Mouse (Mus musculus) olfactory bulb, adult 2 months (tissue): Measurements from ENCODE around the gene Eif4a2.

Experiments used
- CTCF ChIP-seq: fragments of 200-500 bp; IDR thresholded peaks from 2 replicates; pipeline ENCODE4 v1.5.1; 2012; ENCODE audit warnings: low read depth, mild to moderate bottlenecking, low read length, moderate library complexity; ENCODE audit not compliant: insufficient read depth
- POLR2A ChIP-seq: fragments of 200-500 bp; IDR thresholded peaks from 2 replicates; pipeline ENCODE4 v1.6.1; 2012; ENCODE audit warnings: mild to moderate bottlenecking, low read depth, low read length, moderate library complexity; ENCODE audit not compliant: insufficient read depth

DNA sequence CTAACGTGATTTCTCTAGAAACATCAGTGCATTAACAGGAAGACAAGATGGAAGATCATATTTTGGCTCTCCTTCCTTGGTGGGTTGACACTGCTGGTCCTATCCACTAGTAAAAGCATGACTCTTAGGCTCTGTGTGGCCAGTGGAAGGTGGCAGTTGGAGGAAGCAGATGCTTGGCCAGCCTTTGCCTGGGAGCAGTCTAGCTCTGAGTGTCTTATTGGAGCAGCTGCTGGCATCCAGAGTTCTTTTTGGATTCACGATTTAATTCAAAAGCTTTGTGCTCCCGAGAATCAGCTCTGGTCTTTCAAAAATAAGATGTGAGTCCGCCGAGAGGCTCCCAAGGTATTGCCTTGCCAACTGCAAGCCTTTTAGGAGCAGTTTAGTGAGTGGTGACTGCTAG, 38.0 kb downstream of the Eif4a2 start:
- no peak for TF ChIP-seq POLR2A
- TF ChIP-seq CTCF, result no peak
